Mouse (Mus musculus) heart, embryonic 16.5 days (tissue): Measurements from ENCODE around the gene Espnl. TPM values are rescaled to one million over a fixed set of nuclear protein-coding genes. Genes with fewer than 3 reads are reported as not detected.

ENCODE experiments used
- ATAC-seq: fragments of 200-750 bp; cut with Nextera tagmentation; replicated peaks from 2 replicates; pipeline ENCODE4 v1.8.0; 2017; ENCODE audit warnings: moderate number of reproducible peaks; ENCODE audit not compliant: insufficient read depth, low FRiP score; ENCODE audit errors: extremely low read depth
- H3K27ac ChIP-seq: fragments of 300-500 bp; sonication (generic); 2 replicates; pipeline ENCODE4 v1.5.1; 2014; ENCODE audit warnings: mild to moderate bottlenecking, low read length, control low read depth, moderate library complexity
- H3K27me3 ChIP-seq: fragments of 300-500 bp; sonication (generic); 2 replicates; pipeline ENCODE4 v1.6.1; 2014; ENCODE audit warnings: low read length, mixed read lengths; ENCODE audit not compliant: control insufficient read depth, insufficient read depth
- H3K36me3 ChIP-seq: fragments of 300-500 bp; sonication (generic); 2 replicates; pipeline ENCODE4 v1.6.1; 2014; ENCODE audit not compliant: control insufficient read depth, insufficient read depth
- H3K4me1 ChIP-seq: fragments of 300-500 bp; sonication (generic); 2 replicates; pipeline ENCODE4 v1.6.1; 2014; ENCODE audit warnings: low read length, mixed read lengths; ENCODE audit not compliant: control insufficient read depth, insufficient read depth
- H3K4me2 ChIP-seq: fragments of 300-500 bp; sonication (generic); 2 replicates; pipeline ENCODE4 v1.6.1; 2014; ENCODE audit warnings: low read depth, mild to moderate bottlenecking, control low read depth, low read length
- H3K4me3 ChIP-seq: fragments of 300-500 bp; sonication (generic); 2 replicates; pipeline ENCODE4 v1.5.1; 2014; ENCODE audit warnings: mild to moderate bottlenecking, control low read depth, low read length
- H3K9ac ChIP-seq: fragments of 300-500 bp; sonication (generic); 2 replicates; pipeline ENCODE4 v1.6.1; 2014; ENCODE audit warnings: low read length, control low read depth
- H3K9me3 ChIP-seq: fragments of 300-500 bp; sonication (generic); replicated peaks from 2 replicates; pipeline ENCODE4 v1.6.1; 2016; ENCODE audit warnings: low read length; ENCODE audit not compliant: control insufficient read depth
- WGBS: fragments of 180-500 bp; shearing (Covaris S2); extraction: QIAGEN DNeasy Blood & Tissue Kit; methylation state at CpG from one replicate; pipeline ENCODE4 v1.1.7; 2014; 5-methylcytosine and 5-hydroxymethylcytosine counted together
- polyA plus RNA-seq: library from polyadenylated mRNA; unstranded; fragments of >200 nt; fragmentation: Nextera tagmentation; extraction: Ambion mirVana; gene quantifications from 2 replicates; pipeline ENCODE4 v1.2.1, GENCODE M21; 2015

The Espnl gene
- polyA plus RNA-seq, 1 experiment from 2014 or later = 0.07 TPM

- Histone ChIP-seq H3K4me1 (peaks cover 11% of the 10 kb centered on the region), H3K27ac (no peak overlapping the region), H3K9me3 (no peaks in the 10 kb centered on the region), H3K36me3 (peaks cover 5% of the 10 kb centered on the region; the same call in 1 of the 2 replicates), H3K4me3 (no peak overlapping the region), H3K9ac (no peak overlapping the region), H3K4me2 (no peak overlapping the region), H3K27me3 (no peaks in the 10 kb centered on the region)
- ATAC-seq = no peak
- 84% methylated on average over 6 of the region's 6 CpGs for WGBS
Measured at GRCm38 (mm10) chr1:91295544-91295943, 26.3 kb upstream of the Espnl start.

DNA sequence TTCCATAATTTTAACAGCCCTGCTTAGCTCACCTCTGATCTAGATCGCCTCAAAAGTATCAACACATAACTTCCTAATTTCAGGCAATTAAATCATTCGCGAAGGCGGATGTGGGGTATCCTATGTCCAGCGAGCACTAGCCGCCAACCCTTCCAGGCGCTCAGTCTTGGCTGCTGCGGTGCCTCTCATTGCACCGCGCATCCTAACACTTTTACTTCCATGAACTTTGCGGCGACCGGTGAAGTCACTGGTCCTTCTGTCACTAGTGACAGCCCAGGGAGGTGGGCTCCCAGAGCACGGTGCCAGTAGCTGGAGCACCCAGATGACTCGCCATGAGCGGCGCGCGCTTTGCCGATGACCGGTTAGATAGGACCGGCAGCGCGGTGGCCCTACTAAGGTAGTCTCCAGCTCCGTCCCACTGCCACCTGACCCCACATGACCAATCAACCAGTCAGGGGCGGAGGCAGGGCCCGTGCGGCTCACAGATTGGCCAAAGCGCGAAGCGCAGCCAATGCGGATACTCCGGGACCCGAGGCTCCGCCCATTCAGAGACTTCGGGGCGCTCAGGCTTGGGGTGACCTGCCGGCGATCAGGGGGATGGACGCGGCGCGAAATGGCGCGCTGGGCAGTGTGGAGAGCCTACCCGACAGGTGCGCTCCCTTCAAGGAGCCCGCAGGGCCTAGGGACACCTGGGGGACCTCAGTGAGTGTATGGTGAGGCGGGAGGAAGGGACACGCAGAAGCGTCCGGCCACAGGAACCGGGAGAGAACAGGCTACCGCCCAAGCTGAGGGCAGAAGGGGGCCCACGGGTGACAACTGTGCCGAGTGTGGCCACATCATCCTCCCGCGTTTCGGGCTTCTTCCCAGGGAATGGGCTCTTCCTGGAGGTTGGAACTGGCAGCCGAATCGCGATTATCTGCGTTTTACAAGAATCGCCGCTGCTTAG, 23.8 kb upstream of the Espnl start, which contains the start of gene Scly:
TSS of gene Scly (plus strand) at position 540 of the 946 bp plus-strand sequence.
- Histone ChIP-seq H3K9me3 (no peaks in the 10 kb centered on the region), H3K4me3 (peak within 1 kb of the TSS; percentile 96), H3K27ac (peak within 1 kb of the TSS; percentile 53; the same call in 1 of the 2 replicates), H3K4me1 (peaks cover 11% of the 10 kb centered on the region), H3K27me3 (no peaks in the 10 kb centered on the region), H3K36me3 (peaks cover 5% of the 10 kb centered on the region; the same call in 1 of the 2 replicates), H3K9ac (peak within 1 kb of the TSS; percentile 92), H3K4me2 (peak within 1 kb of the TSS; percentile 82)
- peak; percentile 99 for ATAC-seq
- under 1% methylated on average over 63 of the region's 65 CpGs for WGBS

- peaks cover 11% of the 10 kb centered on the region for H3K4me1 ChIP-seq
- no peak overlapping the region for H3K27ac ChIP-seq
- H3K4me2 ChIP-seq = peak overlapping the region; percentile 82
- no peaks in the 10 kb centered on the region for H3K9me3 ChIP-seq
- no peaks in the 10 kb centered on the region for H3K27me3 ChIP-seq
- 72% methylated on average over 13 of the region's 13 CpGs for WGBS
- H3K9ac ChIP-seq = peak overlapping the region; percentile 92
- H3K4me3 ChIP-seq = peak overlapping the region; percentile 96
- peaks cover 3% of the 10 kb centered on the region; the same call in 1 of the 2 replicates for H3K36me3 ChIP-seq
- ATAC-seq = no peak
Measured at GRCm38 (mm10) chr1:91299026-91299706, 22.7 kb upstream of the Espnl start.

- Histone ChIP-seq H3K36me3 (peaks cover 3% of the 10 kb centered on the region; the same call in 1 of the 2 replicates), H3K4me2 (no peak overlapping the region), H3K9ac (no peak overlapping the region), H3K27ac (no peak overlapping the region), H3K27me3 (no peaks in the 10 kb centered on the region), H3K4me1 (peaks cover 11% of the 10 kb centered on the region), H3K4me3 (no peak overlapping the region), H3K9me3 (no peaks in the 10 kb centered on the region)
- WGBS = 85% methylated on average over 5 of the region's 5 CpGs
- ATAC-seq = no peak
Measured at GRCm38 (mm10) chr1:91299707-91300426, 22.0 kb upstream of the Espnl start.

- H3K36me3 ChIP-seq = peaks cover 6% of the 10 kb centered on the region
- H3K4me1 ChIP-seq = peaks cover 11% of the 10 kb centered on the region
- H3K27me3 ChIP-seq = no peaks in the 10 kb centered on the region
- H3K4me3 ChIP-seq = no peak overlapping the region
- H3K9ac ChIP-seq = no peak overlapping the region
- WGBS = 76% methylated on average over 3 of the region's 3 CpGs
- no peak overlapping the region for H3K27ac ChIP-seq
- H3K9me3 ChIP-seq = no peaks in the 10 kb centered on the region
- H3K4me2 ChIP-seq = no peak overlapping the region
- no peak for ATAC-seq
Measured at GRCm38 (mm10) chr1:91301206-91301920, 20.5 kb upstream of the Espnl start.

GRCm38 (mm10) chr1:91302021-91302420, 19.9 kb upstream of the Espnl start:
- 87% methylated on average over 3 of the region's 3 CpGs for WGBS
- Histone ChIP-seq H3K27me3 (no peaks in the 10 kb centered on the region), H3K4me3 (no peak overlapping the region), H3K9me3 (no peaks in the 10 kb centered on the region), H3K36me3 (peaks cover 7% of the 10 kb centered on the region), H3K27ac (no peak overlapping the region), H3K4me2 (no peak overlapping the region), H3K9ac (no peak overlapping the region), H3K4me1 (peaks cover 11% of the 10 kb centered on the region)
- ATAC-seq = no peak

DNA sequence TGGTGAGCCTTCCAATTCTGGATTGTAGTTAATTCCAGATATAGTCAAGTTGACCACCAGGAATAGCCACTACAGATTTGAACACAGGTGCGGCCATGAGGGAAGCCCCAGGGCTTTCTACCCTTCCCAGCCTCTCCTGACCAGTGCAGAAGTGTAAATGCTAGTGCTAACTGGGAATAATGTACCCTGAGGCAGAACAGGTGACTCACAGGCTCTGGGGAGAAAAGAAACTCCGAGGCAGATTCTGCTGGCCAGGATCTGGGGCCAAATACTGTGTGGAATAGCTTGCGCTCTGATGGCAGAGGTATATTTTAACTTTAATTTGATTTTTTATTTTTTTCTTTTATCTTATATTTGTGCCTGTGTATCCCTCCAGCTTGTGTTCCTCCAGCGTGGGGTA, 17.3 kb upstream of the Espnl start:
- Histone ChIP-seq H3K36me3 (peaks cover 28% of the 10 kb centered on the region), H3K4me2 (no peak overlapping the region), H3K4me1 (no peaks in the 10 kb centered on the region), H3K27me3 (no peaks in the 10 kb centered on the region), H3K9me3 (no peaks in the 10 kb centered on the region), H3K9ac (no peak overlapping the region), H3K27ac (no peak overlapping the region), H3K4me3 (no peak overlapping the region)
- WGBS = 89% methylated on average over 4 of the region's 4 CpGs
- ATAC-seq = no peak

- Histone ChIP-seq H3K4me3 (no peak overlapping the region), H3K27ac (no peak overlapping the region), H3K4me1 (peaks cover 13% of the 10 kb centered on the region), H3K9ac (no peak overlapping the region), H3K4me2 (no peak overlapping the region), H3K27me3 (no peaks in the 10 kb centered on the region), H3K9me3 (no peaks in the 10 kb centered on the region), H3K36me3 (peaks cover 46% of the 10 kb centered on the region)
- 89% methylated on average over 13 of the region's 13 CpGs for WGBS
- ATAC-seq = no peak
Measured at GRCm38 (mm10) chr1:91309366-91310085, 12.3 kb upstream of the Espnl start.
